35 mouse cellular contexts compared by ENCODE assay signal in genomic region chr5:151213097-151213496, GRCm38 (mm10).
"Had no signal": no experiment of that assay in that cellular context is flagged by ENCODE, and none has a peak within 500 bp of the region (broad histone marks: within the 10 kb centered on the region; RNA-seq: fewer than 3 reads in every experiment).

No protein-coding gene starts in this region.

- H3K4me1 ChIP-seq: heart, embryonic 10.5 days; heart, embryonic 12.5 days; heart, embryonic 15.5 days; hindbrain, embryonic 12.5 days; hindbrain, embryonic 13.5 days; hindbrain, embryonic 15.5 days; intestine, embryonic 15.5 days had no signal

- H3K9ac ChIP-seq: heart, embryonic 12.5 days; heart, embryonic 13.5 days; heart, embryonic 15.5 days; hindbrain, embryonic 12.5 days; hindbrain, embryonic 13.5 days; hindbrain, embryonic 14.5 days; hindbrain, embryonic 15.5 days; intestine, embryonic 15.5 days; kidney, embryonic 15.5 days had no signal

- H3K27ac ChIP-seq: heart, embryonic 10.5 days; heart, embryonic 13.5 days; heart, embryonic 15.5 days; hindbrain, embryonic 10.5 days; hindbrain, embryonic 12.5 days; hindbrain, embryonic 13.5 days; hindbrain, embryonic 14.5 days; hindbrain, embryonic 15.5 days; hindbrain, postnatal 0 days; intestine, embryonic 15.5 days; kidney, embryonic 15.5 days; kidney, postnatal 0 days; layer of hippocampus, adult 2 months; left cerebral cortex, adult 2 months had no signal

- ATAC-seq: hindbrain, embryonic 16.5 days; hindbrain, postnatal 0 days; inflammation-experienced regulatory T-cells, adult 6 months; intestine, embryonic 15.5 days; intestine, embryonic 16.5 days; intestine, postnatal 0 days had no signal

- H3K9me3 ChIP-seq: heart, embryonic 10.5 days; heart, embryonic 12.5 days; heart, embryonic 13.5 days; heart, embryonic 15.5 days; hindbrain, embryonic 10.5 days; hindbrain, embryonic 12.5 days; hindbrain, embryonic 13.5 days; hindbrain, embryonic 15.5 days; intestine, embryonic 15.5 days; kidney, embryonic 15.5 days had no signal

- H3K36me3 ChIP-seq: heart, embryonic 10.5 days; heart, embryonic 12.5 days; heart, embryonic 13.5 days; heart, embryonic 15.5 days; hindbrain, embryonic 10.5 days; hindbrain, embryonic 12.5 days; hindbrain, embryonic 13.5 days; hindbrain, embryonic 15.5 days; intestine, embryonic 15.5 days; kidney, embryonic 15.5 days had no signal

- H3K4me2 ChIP-seq: heart, embryonic 12.5 days; heart, embryonic 13.5 days; heart, embryonic 15.5 days; hindbrain, embryonic 12.5 days; hindbrain, embryonic 13.5 days; hindbrain, embryonic 14.5 days; hindbrain, embryonic 15.5 days; intestine, embryonic 15.5 days; kidney, embryonic 15.5 days had no signal

- H3K4me3 ChIP-seq: heart, embryonic 10.5 days; heart, embryonic 12.5 days; heart, embryonic 13.5 days; heart, embryonic 15.5 days; hindbrain, embryonic 10.5 days; hindbrain, embryonic 12.5 days; hindbrain, embryonic 13.5 days; hindbrain, embryonic 15.5 days; intestine, embryonic 15.5 days; kidney, embryonic 15.5 days; layer of hippocampus, adult 2 months; left cerebral cortex, adult 2 months had no signal

- H3K27me3 ChIP-seq: heart, embryonic 12.5 days; heart, embryonic 13.5 days; heart, embryonic 15.5 days; hindbrain, embryonic 12.5 days; hindbrain, embryonic 13.5 days; hindbrain, embryonic 15.5 days; intestine, embryonic 15.5 days; kidney, embryonic 15.5 days had no signal

- DNase-seq: heart, postnatal 10 days; heart, postnatal 14 days; heart, postnatal 36 days; heart, postnatal 4 days; kidney, adult 11 months; kidney, adult 18-20 months; kidney, adult 2 months; kidney, adult 8-10 months; kidney, adult 9 months; kidney, postnatal 10 days; kidney, postnatal 14 days; kidney, postnatal 25 days; kidney, postnatal 36 days; kidney, postnatal 4 days; layer of hippocampus, adult 9-11 months; layer of hippocampus, postnatal 36 days had no signal
